Mouse (Mus musculus): ENCODE measurements around the gene Trub1.

Gene Trub1

DNA sequence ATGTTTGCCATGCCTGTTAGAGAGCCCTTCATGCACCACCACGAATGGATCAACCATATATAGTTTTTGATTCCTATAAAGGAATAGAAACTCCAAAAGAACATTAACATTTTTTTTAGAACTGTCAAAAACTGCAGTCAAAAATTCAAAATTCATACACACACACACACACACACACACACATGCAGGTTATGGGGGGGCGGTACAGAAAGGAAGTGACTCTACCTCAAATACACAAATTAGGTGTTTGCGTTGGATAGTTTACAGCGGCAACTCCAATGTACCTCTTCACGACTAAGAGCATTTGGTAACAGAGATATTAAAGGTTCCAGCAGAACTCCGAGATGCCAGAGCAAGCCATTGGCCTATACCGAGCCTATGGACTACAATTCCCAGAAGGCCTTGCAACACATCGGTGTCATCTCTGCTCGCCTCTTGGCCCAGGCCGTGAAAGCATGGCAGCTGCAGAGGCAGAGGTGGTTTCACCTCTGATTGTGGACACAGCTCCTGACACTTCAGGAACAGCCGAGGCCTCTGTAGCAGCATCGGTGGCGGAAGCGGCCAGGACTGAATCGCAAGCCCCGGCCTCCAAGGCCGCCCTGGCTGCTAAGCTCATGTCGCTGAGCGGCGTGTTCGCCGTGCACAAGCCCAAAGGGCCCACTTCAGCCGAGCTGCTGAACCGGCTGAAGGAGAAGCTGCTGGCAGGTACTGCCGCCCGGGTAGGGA, at the start of gene Trub1:
Gene Trub1, plus strand, starts transcription at position 421 of the 726 bp plus-strand sequence.
- DNase-seq (ENCODE audit: low spot score in 2 of 2): peak; percentile 63 to 82

GRCm38 (mm10) chr19:57403700-57404501, 48.8 kb upstream of the Trub1 start:
- DNase-seq (ENCODE audit: low spot score in 2 of 2): peak; percentile 60 to 83

DNA sequence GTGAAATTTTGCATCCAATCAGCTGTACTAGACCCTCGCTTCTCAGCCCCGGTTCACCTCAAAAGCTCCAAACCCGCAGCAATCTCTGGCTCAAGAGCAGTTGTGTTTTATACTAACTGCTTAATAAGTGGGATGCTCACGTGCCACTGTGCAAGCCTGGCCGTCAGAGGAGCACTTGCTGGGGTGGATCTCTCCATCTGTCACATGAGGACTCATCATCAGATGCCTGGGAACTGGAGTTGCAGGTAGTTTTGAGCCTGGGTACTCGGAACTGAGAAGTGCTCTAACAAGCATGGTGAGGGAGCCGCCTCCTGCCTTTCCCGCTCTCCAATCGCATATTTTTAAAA, 48.2 kb upstream of the Trub1 start:
- no peak for DNase-seq (ENCODE audit: low spot score in 2 of 2)

DNA sequence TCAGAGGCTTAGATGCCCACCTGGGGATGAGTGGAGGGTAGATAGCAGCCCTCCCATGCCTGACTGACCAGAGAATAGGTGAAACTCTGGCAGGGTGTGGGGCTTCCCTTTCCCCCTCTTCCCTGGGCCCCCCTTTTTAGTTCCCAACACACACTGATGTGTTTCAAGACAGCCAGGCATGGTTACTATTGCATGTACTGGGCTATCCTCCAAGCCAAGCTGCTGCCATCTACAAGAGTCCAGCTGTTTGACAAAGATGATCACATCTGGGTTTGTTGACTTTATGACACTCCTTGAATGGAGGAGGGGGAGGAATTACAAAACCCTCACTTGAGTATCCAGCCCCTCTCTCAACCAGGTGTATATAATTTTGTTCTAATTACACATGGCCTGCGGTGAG, 44.8 kb upstream of the Trub1 start:
- DNase-seq (ENCODE audit: low spot score in 2 of 2): no peak

GRCm38 (mm10) chr19:57411375-57412196, 41.1 kb upstream of the Trub1 start:
- peak in 1 of 2 experiments; percentile 53 for DNase-seq (ENCODE audit: low spot score in 2 of 2)

- no peak for DNase-seq (ENCODE audit: low spot score in 2 of 2)
Observed at GRCm38 (mm10) chr19:57413170-57413569, 39.5 kb upstream of the Trub1 start.

GRCm38 (mm10) chr19:57413918-57414317, 38.8 kb upstream of the Trub1 start:
- DNase-seq (ENCODE audit: low spot score in 2 of 2): peak in 1 of 2 experiments; percentile 34

DNA sequence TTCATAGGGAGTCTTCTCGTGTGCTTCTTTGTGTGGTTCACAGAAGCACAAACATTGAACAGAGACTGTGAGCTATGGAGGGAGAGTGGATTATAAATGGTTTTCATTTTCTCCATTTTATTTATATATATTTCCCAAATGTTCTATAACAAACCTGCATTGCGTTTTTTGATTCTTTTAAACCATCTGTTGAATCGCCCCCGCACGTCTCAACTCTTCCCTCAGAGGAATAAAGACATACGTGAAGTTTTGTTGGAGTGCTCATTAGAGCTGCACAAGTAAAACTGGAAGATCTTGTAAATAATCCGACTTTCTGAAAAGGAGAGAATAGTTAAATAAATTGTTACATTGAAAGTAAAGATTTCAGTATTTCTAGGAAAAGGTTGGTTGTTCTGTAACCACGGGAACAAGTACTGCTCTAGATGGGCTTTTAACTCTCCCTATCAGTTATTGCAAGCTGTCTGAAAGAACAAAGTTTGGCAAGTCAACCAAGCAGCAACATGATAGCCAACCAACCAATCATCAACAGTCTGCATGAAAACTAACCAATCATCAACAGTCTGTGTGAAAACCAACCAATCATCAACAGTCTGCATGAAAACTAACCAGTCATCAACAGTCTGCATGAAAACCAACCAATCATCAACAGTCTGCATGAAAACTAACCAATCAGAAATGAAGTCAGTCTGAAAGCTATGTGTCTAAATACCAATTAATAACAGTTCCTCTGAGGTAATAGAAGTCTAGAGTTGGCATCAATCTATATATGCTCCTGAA, 37.5 kb upstream of the Trub1 start:
- DNase-seq (ENCODE audit: low spot score in 2 of 2): no peak

DNA sequence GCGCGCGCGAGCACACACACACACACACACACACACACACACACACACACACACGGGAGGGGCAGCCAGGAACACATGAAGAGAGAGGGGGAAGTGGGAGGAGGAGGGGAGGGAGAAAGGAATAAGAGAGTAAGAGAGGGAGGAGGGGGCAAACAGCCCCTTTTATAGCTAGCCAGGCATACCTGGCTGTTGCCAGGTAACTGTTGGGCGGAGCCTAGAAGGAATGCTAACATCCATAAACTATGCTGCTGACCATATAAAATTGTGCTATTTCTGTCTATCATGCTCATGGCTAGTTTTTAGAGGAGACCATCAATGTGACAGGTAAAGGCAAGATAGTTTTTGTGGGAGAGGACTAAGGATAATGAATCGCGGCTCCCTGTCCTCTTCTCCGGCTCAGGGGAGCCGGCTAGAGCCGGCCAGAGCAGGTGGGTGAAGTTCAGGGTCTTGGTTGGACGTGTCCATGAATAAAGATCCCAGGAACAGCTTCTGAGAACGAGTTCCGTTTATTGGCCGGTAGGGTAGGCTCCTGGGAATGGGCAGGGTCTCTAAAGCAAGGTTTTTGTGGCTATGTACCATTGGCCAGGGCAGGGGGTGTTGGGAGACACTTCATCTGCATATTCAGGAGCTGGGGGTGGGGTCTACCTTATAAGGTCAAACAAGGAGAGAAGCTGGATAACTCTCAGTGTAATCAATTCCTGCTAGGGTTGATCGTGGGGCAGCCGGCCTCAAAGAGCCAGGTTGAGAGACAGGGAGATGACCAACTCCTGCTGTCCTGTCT, 34.7 kb upstream of the Trub1 start:
- DNase-seq (ENCODE audit: low spot score in 2 of 2): no peak

- no peak for DNase-seq (ENCODE audit: low spot score in 2 of 2)
Observed at GRCm38 (mm10) chr19:57423402-57423801, 29.3 kb upstream of the Trub1 start.

- DNase-seq (ENCODE audit: low spot score in 2 of 2): no peak
Observed at GRCm38 (mm10) chr19:57425296-57425695, 27.4 kb upstream of the Trub1 start.

DNA sequence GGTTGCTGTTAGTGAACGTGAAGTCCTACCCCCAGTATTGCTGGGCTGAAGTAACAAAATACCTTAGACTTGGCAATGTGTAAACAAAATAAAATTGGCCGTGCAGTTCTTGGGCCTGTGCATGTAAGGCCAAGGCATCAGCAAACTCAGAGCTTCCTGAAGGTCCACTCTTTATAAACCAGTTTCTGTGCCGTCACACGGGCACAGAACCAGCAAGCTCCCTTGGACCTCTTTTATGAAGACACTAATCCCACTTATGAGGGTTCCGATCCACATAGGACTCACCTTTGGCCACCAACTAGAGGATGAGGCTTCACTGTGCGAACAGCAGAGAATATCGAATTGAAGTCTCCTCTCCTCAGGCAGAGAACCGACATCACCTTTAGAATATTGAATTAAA, 25.9 kb upstream of the Trub1 start:
- DNase-seq (ENCODE audit: low spot score in 2 of 2): no peak

DNA sequence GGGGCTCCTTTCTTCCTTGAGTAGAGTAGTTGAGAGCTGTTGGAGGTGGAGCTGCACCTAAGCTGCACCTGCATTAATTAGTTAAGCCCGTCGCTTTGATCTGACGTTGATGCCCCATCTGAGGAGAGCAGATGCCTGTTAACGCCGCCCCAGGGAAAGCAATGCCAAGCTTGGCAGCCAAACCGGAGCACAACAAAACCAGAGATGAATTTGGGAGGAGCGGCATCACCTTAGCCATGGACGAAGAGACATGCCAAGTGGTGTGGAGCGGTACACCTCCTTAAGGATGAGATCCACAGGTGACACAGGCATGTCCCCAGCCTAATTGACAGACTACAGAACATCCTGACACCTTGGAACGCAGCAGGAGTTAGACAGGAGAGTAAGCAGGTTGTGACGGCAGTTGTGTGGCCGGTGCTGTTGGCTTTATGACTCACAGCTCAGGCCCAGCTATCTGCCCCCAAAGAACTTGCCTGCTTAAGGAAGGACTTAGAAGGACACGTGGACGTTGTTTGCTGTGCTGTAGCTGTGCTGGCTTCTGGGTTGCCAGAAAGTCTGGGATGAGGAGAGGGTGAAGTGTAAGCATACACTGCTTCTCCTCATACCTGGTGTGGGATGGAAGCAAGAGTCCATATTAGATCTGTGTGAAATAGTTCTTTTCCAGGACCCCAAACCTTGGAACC, 24.8 kb upstream of the Trub1 start:
- DNase-seq (ENCODE audit: low spot score in 2 of 2): no peak

DNA sequence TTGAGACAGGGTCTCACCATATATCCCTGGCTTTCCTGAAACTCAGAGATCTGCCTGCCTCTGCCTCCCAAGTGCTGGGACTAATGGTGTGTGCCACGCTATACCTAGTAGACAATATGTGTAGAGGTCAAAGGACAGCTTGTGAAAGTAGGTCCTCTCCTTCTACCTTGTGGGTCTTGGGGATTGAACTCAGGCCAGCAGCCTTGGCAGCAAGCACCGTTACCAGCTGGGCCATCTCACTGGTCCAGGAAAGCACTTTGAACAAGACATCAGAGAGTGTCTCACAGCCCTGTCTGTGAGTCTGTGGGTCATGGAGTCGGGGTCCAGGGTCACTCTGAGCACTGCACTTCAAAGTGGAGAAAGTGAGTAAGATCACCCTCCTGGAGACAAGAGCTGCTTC, 24.1 kb upstream of the Trub1 start:
- no peak for DNase-seq (ENCODE audit: low spot score in 2 of 2)

DNA sequence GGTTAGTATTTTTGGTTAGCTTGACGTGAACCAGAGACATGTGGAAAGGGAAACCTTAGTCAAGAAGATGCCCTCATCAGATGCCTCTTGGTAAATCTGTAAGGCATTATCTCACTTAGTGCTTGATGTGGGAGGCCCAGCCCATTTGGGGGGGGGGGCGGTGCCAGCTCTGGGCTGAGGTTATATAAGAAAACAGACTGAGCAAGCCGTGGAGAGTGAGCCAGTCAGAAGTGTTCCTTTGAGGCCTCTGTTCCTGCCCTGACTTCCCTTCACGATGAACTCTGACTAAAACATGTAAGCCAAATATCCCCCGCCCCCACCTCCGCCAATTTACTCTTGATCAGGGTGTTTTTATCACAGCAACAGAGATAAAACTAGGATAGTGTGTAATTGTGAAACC, 22.8 kb upstream of the Trub1 start:
- DNase-seq (ENCODE audit: low spot score in 2 of 2): peak in 1 of 2 experiments; percentile 35

DNA sequence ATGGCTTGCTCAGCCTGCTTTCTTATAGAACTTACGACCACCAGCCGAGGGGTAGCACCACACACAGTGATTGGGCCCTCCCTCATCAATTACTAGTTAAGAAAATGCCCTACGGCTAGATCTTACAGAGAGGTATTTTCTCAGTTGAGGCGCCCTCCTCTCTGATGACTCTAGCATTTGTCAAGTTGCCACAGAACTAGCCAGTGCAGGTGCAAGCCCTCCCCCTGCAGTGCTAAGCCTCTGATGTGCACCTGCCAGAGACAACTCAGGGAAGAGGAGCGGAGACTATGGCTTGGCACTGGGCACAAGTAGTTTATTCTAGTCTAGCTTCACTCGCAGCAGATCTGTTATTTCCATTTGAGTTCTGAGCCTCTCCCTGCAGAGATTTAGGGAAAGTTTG, 21.2 kb upstream of the Trub1 start:
- DNase-seq (ENCODE audit: low spot score in 2 of 2): no peak

DNA sequence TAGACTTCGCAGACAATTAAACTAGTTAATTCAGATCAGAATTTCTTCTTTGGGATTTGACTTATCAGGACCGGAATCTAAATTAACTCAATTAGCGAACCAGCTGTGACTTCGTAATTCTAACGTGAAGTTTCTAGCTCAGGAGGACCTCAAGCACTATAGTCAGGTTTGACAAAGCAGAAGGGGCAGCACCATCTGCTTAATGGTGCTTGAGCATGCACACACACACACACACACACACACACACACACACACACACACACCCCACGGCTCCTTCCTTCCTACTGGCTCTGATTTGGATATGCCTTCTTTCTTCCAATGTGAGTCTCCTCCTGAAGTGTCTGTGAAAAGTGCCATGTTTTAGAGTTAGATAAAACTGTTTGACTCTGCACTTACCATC, 18.7 kb upstream of the Trub1 start:
- DNase-seq (ENCODE audit: low spot score in 2 of 2): no peak

GRCm38 (mm10) chr19:57436586-57437021, 16.1 kb upstream of the Trub1 start:
- DNase-seq (ENCODE audit: low spot score in 2 of 2): no peak

- DNase-seq (ENCODE audit: low spot score in 2 of 2): no peak
Observed at GRCm38 (mm10) chr19:57437042-57437441, 15.7 kb upstream of the Trub1 start.

GRCm38 (mm10) chr19:57439296-57439695, 13.4 kb upstream of the Trub1 start:
- DNase-seq (ENCODE audit: low spot score in 2 of 2): no peak
